Mouse (Mus musculus): ENCODE results near the gene Sbds. TPM values are rescaled to one million over a fixed set of nuclear protein-coding genes. Genes with fewer than 3 reads are reported as not detected.

Sbds gene
- total and polyA plus RNA-seq, 3 experiments = 22.0 to 48.7 (median 45.8) TPM

- Histone ChIP-seq H3K27me3 (ENCODE audit: control insufficient read depth, insufficient read depth, low read length) (no peaks in the 10 kb centered on the region), H3K4me3 (no peak overlapping the region), H3K4me1 (ENCODE audit: control insufficient read depth, insufficient read depth, low read length) (no peaks in the 10 kb centered on the region), H3K9ac (ENCODE audit: low read depth, low read length) (no peak overlapping the region), H3K79me2 (replicated peaks; ENCODE audit: control insufficient read depth, insufficient read depth, low read length) (no peaks in the 10 kb centered on the region; the same call in 1 of the 2 replicates), H3K27ac (no peak overlapping the region), H3K36me3 (ENCODE audit: control insufficient read depth, insufficient read depth, low read length) (no peaks in the 10 kb centered on the region)
- WGBS = 86% methylated on average over 5 of the region's 5 CpGs
- no peak for DNase-seq
- intact Hi-C loops (cut with DNase I) = no loop called here
- no peak for TF ChIP-seq POLR2A (IDR thresholded peaks at IDR 0.05; ENCODE audit: insufficient read depth, low read depth, low read length)
- TF ChIP-seq CTCF (IDR thresholded peaks at IDR 0.05) = no peak
- no peak for TF ChIP-seq EP300 (IDR thresholded peaks at IDR 0.05; ENCODE audit: insufficient read depth, low read depth, low read length)
These were observed 38.6 kb upstream of the Sbds start for GRCm38 (mm10) chr5:130293941-130294340.

DNA sequence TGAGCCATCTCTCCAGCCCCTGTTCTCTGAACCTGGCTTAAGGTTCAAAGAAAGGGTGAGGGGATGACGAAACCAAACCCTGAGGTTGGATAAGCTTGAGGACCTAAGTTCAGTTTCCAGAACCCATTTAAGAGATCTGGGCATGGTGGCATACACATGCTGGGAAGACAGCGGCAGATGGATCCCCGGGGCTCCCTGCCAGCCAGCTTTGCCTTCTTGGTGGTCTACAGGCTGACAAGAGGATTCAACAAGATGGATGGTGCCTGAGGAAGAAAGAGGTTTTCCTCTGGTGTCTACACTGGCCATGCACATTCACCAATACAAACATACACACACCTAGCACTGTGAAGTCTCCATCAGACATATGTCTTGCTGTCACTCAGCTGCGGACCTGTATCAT lies 37.6 kb upstream of the Sbds start:
- TF ChIP-seq EP300 (IDR thresholded peaks at IDR 0.05; ENCODE audit: insufficient read depth, low read depth, low read length) = no peak
- WGBS = 95% methylated on average over 4 of the region's 4 CpGs
- H3K4me3 ChIP-seq = no peak overlapping the region
- H3K9ac ChIP-seq (ENCODE audit: low read depth, low read length) = no peak overlapping the region
- H3K36me3 ChIP-seq (ENCODE audit: control insufficient read depth, insufficient read depth, low read length) = no peaks in the 10 kb centered on the region
- no peaks in the 10 kb centered on the region; the same call in 1 of the 2 replicates for H3K79me2 ChIP-seq (replicated peaks; ENCODE audit: control insufficient read depth, insufficient read depth, low read length)
- no peak for DNase-seq
- no peaks in the 10 kb centered on the region for H3K27me3 ChIP-seq (ENCODE audit: control insufficient read depth, insufficient read depth, low read length)
- intact Hi-C loops (cut with DNase I) = no loop called here
- H3K27ac ChIP-seq = no peak overlapping the region
- no peaks in the 10 kb centered on the region for H3K4me1 ChIP-seq (ENCODE audit: control insufficient read depth, insufficient read depth, low read length)

DNA sequence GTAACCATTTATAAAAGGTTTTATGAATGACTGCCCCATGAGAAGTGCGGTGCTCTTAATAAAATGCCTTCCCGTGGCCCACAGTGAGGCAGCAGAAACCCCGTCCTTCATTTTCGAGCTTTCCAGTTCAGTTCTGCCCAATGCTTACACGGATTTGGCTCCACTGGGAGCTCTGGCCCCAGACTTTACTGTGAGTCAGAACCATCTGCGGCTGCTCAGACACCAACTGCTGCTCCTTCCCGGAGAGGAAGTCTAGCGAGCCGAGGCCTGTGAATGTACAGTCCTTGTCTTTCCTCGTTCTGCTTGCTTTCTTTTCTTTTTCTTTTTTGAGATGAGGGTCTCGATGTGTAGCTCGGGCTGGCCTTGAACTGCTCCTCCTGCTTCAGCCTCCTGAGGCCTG lies 35.4 kb upstream of the Sbds start:
- DNase-seq = no peak
- Histone ChIP-seq H3K9ac (ENCODE audit: low read depth, low read length) (no peak overlapping the region), H3K36me3 (ENCODE audit: control insufficient read depth, insufficient read depth, low read length) (no peaks in the 10 kb centered on the region)

GRCm38 (mm10) chr5:130290242-130290641 lies 34.9 kb upstream of the Sbds start:
- Histone ChIP-seq H3K9ac (ENCODE audit: low read depth, low read length) (no peak overlapping the region), H3K27me3 (ENCODE audit: control insufficient read depth, insufficient read depth, low read length) (no peaks in the 10 kb centered on the region), H3K27ac (no peak overlapping the region), H3K79me2 (replicated peaks; ENCODE audit: control insufficient read depth, insufficient read depth, low read length) (no peaks in the 10 kb centered on the region; the same call in 1 of the 2 replicates), H3K4me3 (no peak overlapping the region), H3K4me1 (ENCODE audit: control insufficient read depth, insufficient read depth, low read length) (no peaks in the 10 kb centered on the region), H3K36me3 (ENCODE audit: control insufficient read depth, insufficient read depth, low read length) (no peaks in the 10 kb centered on the region)
- intact Hi-C loops (cut with DNase I) = no loop called here
- TF ChIP-seq POLR2A (IDR thresholded peaks at IDR 0.05; ENCODE audit: insufficient read depth, low read depth, low read length) = no peak
- no peak for TF ChIP-seq EP300 (IDR thresholded peaks at IDR 0.05; ENCODE audit: insufficient read depth, low read depth, low read length)
- TF ChIP-seq CTCF (IDR thresholded peaks at IDR 0.05) = no peak
- DNase-seq = no peak
- 97% methylated on average over 6 of the region's 6 CpGs for WGBS

More for the DNA sequence above, 35.4 kb upstream of the Sbds start:
- WGBS = 89% methylated on average over 12 of the region's 12 CpGs
- intact Hi-C loops (cut with DNase I) = no loop called here
- H3K79me2 ChIP-seq (replicated peaks; ENCODE audit: control insufficient read depth, insufficient read depth, low read length) = no peaks in the 10 kb centered on the region; the same call in 1 of the 2 replicates
- no peaks in the 10 kb centered on the region for H3K27me3 ChIP-seq (ENCODE audit: control insufficient read depth, insufficient read depth, low read length)
- no peak overlapping the region for H3K27ac ChIP-seq
- no peak overlapping the region for H3K4me3 ChIP-seq
- H3K4me1 ChIP-seq (ENCODE audit: control insufficient read depth, insufficient read depth, low read length) = no peaks in the 10 kb centered on the region
- TF ChIP-seq CTCF (IDR thresholded peaks at IDR 0.05) (no peak), EP300 (IDR thresholded peaks at IDR 0.05; ENCODE audit: insufficient read depth, low read depth, low read length) (no peak), POLR2A (IDR thresholded peaks at IDR 0.05; ENCODE audit: insufficient read depth, low read depth, low read length) (no peak)

- Histone ChIP-seq H3K27ac (no peak overlapping the region), H3K27me3 (ENCODE audit: control insufficient read depth, insufficient read depth, low read length) (no peaks in the 10 kb centered on the region), H3K4me1 (ENCODE audit: control insufficient read depth, insufficient read depth, low read length) (no peaks in the 10 kb centered on the region), H3K79me2 (replicated peaks; ENCODE audit: control insufficient read depth, insufficient read depth, low read length) (no peaks in the 10 kb centered on the region; the same call in 1 of the 2 replicates), H3K36me3 (ENCODE audit: control insufficient read depth, insufficient read depth, low read length) (no peaks in the 10 kb centered on the region), H3K4me3 (no peak overlapping the region), H3K9ac (ENCODE audit: low read depth, low read length) (no peak overlapping the region)
- WGBS = 88% methylated on average over 7 of the region's 7 CpGs
- DNase-seq = no peak
- intact Hi-C loops (cut with DNase I) = no loop called here
- TF ChIP-seq POLR2A (IDR thresholded peaks at IDR 0.05; ENCODE audit: insufficient read depth, low read depth, low read length) (no peak), CTCF (IDR thresholded peaks at IDR 0.05) (no peak), EP300 (IDR thresholded peaks at IDR 0.05; ENCODE audit: insufficient read depth, low read depth, low read length) (no peak)
These were observed 32.8 kb upstream of the Sbds start for GRCm38 (mm10) chr5:130288106-130288505.

GRCm38 (mm10) chr5:130283079-130283732 lies 27.9 kb upstream of the Sbds start:
- no peaks in the 10 kb centered on the region for H3K79me2 ChIP-seq (replicated peaks; ENCODE audit: control insufficient read depth, insufficient read depth, low read length)
- H3K27ac ChIP-seq = no peak overlapping the region
- DNase-seq = no peak
- H3K4me1 ChIP-seq (ENCODE audit: control insufficient read depth, insufficient read depth, low read length) = no peaks in the 10 kb centered on the region
- no peaks in the 10 kb centered on the region for H3K27me3 ChIP-seq (ENCODE audit: control insufficient read depth, insufficient read depth, low read length)
- intact Hi-C loops (cut with DNase I) = no loop called here
- WGBS = 93% methylated on average over 9 of the region's 9 CpGs
- H3K4me3 ChIP-seq = no peak overlapping the region
- TF ChIP-seq EP300 (IDR thresholded peaks at IDR 0.05; ENCODE audit: insufficient read depth, low read depth, low read length) = no peak
- no peak for TF ChIP-seq CTCF (IDR thresholded peaks at IDR 0.05)
- no peak for TF ChIP-seq POLR2A (IDR thresholded peaks at IDR 0.05; ENCODE audit: insufficient read depth, low read depth, low read length)
- no peak overlapping the region for H3K9ac ChIP-seq (ENCODE audit: low read depth, low read length)
- H3K36me3 ChIP-seq (ENCODE audit: control insufficient read depth, insufficient read depth, low read length) = no peaks in the 10 kb centered on the region
